Mouse (Mus musculus): ENCODE data around the gene Gm45717.
"Not testable (repeated sequence)": the region's sequence is repeated elsewhere in the genome, so short reads cannot be mapped to it uniquely, and the experiment has no call there.

The Gm45717 gene

GRCm38 (mm10) chr7:140968710-140969109, 13.0 kb upstream of the Gm45717 start:
- not testable (repeated sequence) for DNase-seq (ENCODE audit: low spot score in 2 of 2)

GRCm38 (mm10) chr7:140967862-140968591, 12.3 kb upstream of the Gm45717 start:
- no peak for DNase-seq (ENCODE audit: low spot score in 2 of 2)

DNA sequence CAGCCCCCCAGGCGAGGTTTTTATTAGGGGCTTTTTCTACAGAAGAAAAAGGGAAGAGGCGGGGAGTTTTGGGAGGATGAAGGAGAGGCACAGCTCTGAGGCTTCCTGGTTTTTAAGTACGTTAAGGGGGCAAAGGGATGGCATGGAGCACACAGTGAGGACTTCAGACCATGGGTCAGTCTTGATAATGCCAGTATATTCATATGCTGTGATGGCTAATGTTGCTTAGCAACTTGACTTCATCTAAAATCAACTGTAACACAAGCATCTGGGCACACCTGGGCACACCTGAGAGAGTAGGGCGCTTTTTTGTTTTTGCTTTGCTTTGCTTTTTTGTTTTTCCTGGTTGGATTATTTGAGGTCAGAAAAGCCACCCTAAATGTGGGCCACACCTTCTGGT, 11.2 kb upstream of the Gm45717 start, which contains the start of gene Ifitm1:
TSS of gene Ifitm1 (plus strand) at position 301 of the 400 bp plus-strand sequence.
- DNase-seq (ENCODE audit: low spot score in 2 of 2) = no peak

GRCm38 (mm10) chr7:140962733-140963132, 7.0 kb upstream of the Gm45717 start:
- no peak for DNase-seq (ENCODE audit: low spot score in 2 of 2)

DNA sequence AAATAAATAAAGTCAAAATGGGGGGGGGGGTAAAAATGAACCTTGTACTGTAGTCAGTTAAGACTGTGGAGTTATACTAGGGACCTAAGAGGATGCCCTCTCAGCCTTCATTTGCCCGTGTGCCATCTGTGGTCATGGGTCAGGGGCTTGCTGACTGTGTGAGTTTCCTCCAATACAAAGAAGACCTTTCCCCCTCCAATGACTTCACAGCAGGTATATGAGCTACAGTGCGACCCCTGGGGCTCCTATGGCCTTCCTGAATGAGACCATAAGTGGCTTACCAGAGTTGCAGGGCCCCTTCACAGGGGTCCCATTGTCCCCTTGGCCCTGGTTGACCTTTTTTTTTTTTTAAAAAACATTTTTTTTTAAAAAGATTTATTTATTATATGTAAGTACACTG, 5.7 kb upstream of the Gm45717 start:
- DNase-seq (ENCODE audit: low spot score in 2 of 2) = no peak

GRCm38 (mm10) chr7:140960026-140960425, 4.3 kb upstream of the Gm45717 start:
- no peak for DNase-seq (ENCODE audit: low spot score in 2 of 2)

DNA sequence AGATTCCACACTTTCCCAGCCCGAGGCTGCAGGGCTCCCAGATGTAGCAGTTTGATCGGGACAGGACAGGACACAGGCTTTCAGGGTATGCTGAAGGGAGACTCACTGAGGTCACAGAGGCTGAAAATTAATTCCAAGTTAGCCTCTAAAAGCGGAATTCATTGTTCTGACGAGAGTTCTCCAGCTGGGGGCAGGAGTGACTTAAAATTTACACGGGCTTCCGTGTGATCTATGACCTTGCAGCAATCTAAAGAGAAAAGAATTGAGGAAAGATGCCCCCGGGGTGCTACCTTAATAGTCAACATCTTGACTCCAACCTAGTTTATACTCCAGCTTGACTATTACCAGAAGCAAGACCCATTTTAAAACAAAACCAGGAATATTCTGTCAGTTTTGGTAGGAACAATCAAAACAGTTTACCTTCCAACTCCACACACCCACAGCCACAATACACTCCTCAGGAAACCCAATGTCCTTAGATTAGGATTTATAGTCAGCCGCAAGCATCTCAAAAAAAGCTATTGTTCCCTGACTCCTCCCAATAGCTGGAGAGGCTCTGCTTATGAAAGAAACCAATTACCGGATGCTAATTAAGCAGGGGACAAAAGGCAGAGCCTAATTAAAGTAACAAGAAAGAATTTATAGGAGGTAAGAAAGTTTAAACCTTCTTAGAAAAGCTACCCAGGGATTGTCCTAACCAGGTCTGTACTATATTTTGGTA, 3.6 kb upstream of the Gm45717 start:
- DNase-seq (ENCODE audit: low spot score in 2 of 2) = peak in 1 of 2 experiments; percentile 33

- no peak for DNase-seq (ENCODE audit: low spot score in 2 of 2)
Measured at GRCm38 (mm10) chr7:140956556-140956869, 776 bp upstream of the Gm45717 start.

DNA sequence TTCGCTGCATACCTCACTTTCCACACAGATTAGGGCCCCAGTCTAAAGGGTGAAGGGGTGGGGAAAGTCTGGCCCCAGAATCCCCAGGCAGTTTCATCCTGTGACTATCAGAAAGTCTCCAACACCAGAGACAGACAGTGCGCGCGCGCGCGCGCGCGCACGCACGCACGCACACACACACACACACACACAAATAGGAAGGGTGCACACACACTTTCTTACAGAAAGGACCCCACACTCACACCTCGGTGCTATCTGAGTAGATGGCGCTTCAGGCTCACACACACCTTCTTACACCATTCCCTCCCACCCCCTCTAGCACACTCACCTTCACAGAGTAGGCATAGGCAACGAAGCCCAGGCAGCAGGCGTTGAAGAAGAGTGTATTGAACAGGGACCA, 395 bp downstream of the Gm45717 start:
- DNase-seq (ENCODE audit: low spot score in 2 of 2) = no peak

DNA sequence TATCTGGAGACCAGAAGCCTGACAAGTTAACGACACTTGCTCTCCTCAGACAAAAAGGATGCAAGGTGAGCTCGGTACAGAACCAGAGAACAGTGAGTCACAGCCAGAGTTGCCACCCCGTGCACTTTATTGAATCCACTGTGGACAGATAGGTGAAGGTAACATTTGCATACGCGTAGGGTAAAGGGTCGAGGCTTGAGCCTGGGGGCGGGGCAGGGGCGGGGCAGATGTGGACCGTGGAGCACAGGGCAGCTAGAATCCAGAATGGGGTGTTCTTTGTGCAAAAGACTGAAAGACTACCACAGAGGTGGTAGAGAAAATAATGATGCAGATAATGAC, 1.0 kb downstream of the Gm45717 start:
- DNase-seq (ENCODE audit: low spot score in 2 of 2) = no peak

GRCm38 (mm10) chr7:140953800-140954732, 1.7 kb downstream of the Gm45717 start:
- no peak for DNase-seq (ENCODE audit: low spot score in 2 of 2)

- DNase-seq (ENCODE audit: low spot score in 2 of 2) = no peak
Measured at GRCm38 (mm10) chr7:140953133-140953532, 2.6 kb downstream of the Gm45717 start.

DNA sequence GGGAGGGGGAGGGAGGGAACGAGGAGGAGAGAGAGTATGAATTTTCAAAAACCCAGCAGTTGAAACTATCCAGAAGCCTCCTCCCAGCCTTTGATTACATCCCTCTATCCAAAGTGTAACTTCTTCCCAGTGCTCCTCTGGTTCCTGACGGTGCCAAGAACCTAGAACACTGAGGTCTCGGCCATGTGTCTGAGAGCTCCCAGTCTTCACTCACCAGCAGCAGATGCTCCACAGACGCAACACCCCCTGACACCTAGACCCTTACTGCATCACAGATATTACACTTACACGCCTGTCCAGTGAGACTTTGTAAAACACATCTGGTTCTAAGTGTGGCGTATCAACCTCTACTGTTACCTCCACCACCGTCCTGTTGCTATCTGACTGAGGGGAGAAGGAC, 3.3 kb downstream of the Gm45717 start:
- DNase-seq (ENCODE audit: low spot score in 2 of 2) = no peak

DNA sequence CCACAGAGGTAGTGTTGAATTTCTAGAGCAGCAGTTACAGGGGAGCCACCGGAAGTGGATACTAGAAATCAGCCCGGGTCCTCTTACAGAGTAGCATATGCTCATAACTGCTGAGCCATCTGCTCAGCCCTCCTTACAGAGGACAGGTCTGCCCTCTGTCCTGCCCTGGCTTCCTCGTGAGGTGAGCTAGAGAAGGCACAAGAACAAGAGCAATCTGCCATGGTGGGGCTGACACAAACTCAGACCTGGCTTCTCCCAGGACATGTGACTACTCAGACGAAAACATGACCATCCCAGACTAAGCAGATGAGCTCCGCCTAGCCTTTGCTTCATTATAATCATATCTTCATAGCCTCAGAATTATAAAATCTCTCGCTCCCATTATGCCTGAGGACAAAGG, 4.0 kb downstream of the Gm45717 start:
- no peak for DNase-seq (ENCODE audit: low spot score in 2 of 2)

DNA sequence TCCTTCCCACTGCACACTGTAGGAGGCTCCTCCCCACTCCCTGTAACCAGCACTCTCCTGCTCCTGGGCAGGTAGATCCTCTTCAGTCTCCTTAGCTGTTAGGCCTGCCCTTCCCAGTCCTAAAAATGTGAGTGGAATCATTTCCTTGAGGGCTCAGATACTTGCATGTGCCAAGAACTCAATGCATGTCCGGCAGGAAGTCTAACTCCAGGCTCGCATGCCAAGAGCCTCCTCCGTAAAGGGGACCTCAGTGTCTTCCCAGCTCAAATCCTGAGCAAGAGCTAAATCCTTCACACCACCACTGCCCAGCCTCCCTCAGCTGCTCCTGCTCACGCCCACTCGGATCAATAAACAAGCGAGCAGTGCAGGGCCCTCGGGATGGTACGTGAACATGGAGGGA, 4.7 kb downstream of the Gm45717 start:
- no peak for DNase-seq (ENCODE audit: low spot score in 2 of 2)

- DNase-seq (ENCODE audit: low spot score in 2 of 2) = no peak
Measured at GRCm38 (mm10) chr7:140949824-140950530, 5.8 kb downstream of the Gm45717 start, which contains the start of gene Ifitm5. TSS of gene Ifitm5 (minus strand) at chr7:140950291.

DNA sequence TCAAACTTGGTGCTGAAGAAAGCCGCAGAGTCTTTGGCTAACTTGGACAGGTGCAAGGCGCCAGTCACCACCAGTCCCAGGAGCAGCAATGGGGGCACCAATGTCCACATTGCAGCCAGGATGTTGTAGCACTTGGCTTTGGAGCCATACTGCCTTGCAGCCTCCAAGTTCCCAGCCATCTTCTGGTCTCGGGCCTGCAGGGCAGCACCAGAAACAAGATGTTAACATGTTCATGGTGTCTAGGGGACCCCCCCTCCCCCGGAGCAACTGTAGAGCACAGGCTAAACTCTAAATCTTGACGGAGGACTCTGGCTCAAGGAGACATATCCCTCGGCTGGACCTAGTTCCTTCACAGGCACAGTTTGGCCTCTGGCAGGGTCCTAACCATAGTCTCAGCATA, 6.5 kb downstream of the Gm45717 start:
- DNase-seq (ENCODE audit: low spot score in 2 of 2) = no peak

GRCm38 (mm10) chr7:140948161-140948560, 7.6 kb downstream of the Gm45717 start:
- DNase-seq (ENCODE audit: low spot score in 2 of 2) = no peak

GRCm38 (mm10) chr7:140946980-140947379, 8.8 kb downstream of the Gm45717 start:
- DNase-seq (ENCODE audit: low spot score in 2 of 2) = no peak

DNA sequence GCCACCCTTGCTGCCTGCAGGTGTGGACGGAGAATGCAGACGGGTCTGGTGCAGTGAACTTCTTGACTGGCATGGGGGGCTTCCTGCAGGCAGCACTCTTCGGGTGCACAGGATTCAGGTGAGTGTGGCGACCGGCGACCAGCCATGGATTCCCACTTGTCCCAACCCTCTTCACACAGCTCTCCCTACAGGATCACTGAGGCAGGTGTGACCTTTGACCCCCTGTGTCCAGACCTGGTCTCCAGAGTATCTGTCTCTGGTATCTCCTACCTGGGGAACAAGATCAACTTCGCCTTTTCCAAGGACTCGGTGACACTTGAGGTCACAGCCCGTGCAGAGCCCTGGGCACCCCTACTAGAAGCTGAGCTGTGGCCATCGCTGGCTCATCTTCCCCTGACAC, 9.4 kb downstream of the Gm45717 start:
- no peak for DNase-seq (ENCODE audit: low spot score in 2 of 2)

- DNase-seq (ENCODE audit: low spot score in 2 of 2) = no peak
Measured at GRCm38 (mm10) chr7:140945247-140945646, 10.5 kb downstream of the Gm45717 start.

GRCm38 (mm10) chr7:140944236-140944635, 11.5 kb downstream of the Gm45717 start:
- no peak for DNase-seq (ENCODE audit: low spot score in 2 of 2)

Data from left cerebral cortex, adult 9 months (tissue).